Mouse (Mus musculus): ENCODE results near the gene Slc2a4. TPM values are rescaled to one million over a fixed set of nuclear protein-coding genes. Genes with fewer than 3 reads are reported as not detected.

Slc2a4 gene
- polyA plus RNA-seq, 1 experiment from 2014 or later = 39.1 TPM

- WGBS = 30% methylated on average over 4 of the region's 4 CpGs
- H3K27ac ChIP-seq (ENCODE audit: low read length) = peak overlapping the region; percentile 7; the same call in 1 of the 2 replicates
Observed at GRCm38 (mm10) chr11:69937385-69937784, 10.6 kb downstream of the Slc2a4 start.

GRCm38 (mm10) chr11:69936714-69937347 is 11.2 kb downstream of the Slc2a4 start:
- H3K4me2 ChIP-seq (ENCODE audit: low read depth, low read length) = peak overlapping the region; percentile 100
- 37% methylated on average over 9 of the region's 9 CpGs for WGBS
- H3K36me3 ChIP-seq (ENCODE audit: control insufficient read depth, insufficient read depth, low read length) = no peaks in the 10 kb centered on the region
- no peak overlapping the region for H3K4me3 ChIP-seq (replicated peaks; ENCODE audit: low read length)
- peaks cover 27% of the 10 kb centered on the region for H3K4me1 ChIP-seq (ENCODE audit: control insufficient read depth, insufficient read depth, low read length)
- no peaks in the 10 kb centered on the region for H3K9me3 ChIP-seq (replicated peaks; ENCODE audit: control insufficient read depth, low read length)
- no peaks in the 10 kb centered on the region; the same call in 1 of the 2 replicates for H3K27me3 ChIP-seq (ENCODE audit: control insufficient read depth, insufficient read depth, low read length)
- H3K27ac ChIP-seq (ENCODE audit: low read length) = no peak overlapping the region
- no peak for ATAC-seq (ENCODE audit: insufficient read depth, low FRiP score)
- no peak overlapping the region for H3K9ac ChIP-seq (ENCODE audit: low read length)

More at GRCm38 (mm10) chr11:69937385-69937784, 10.6 kb downstream of the Slc2a4 start:
- H3K4me1 ChIP-seq (ENCODE audit: control insufficient read depth, insufficient read depth, low read length) = peaks cover 27% of the 10 kb centered on the region
- H3K4me3 ChIP-seq (replicated peaks; ENCODE audit: low read length) = no peak overlapping the region
- 0 out of 2 replicates have a peak, but pooled peaks have one; percentile 4 for ATAC-seq (ENCODE audit: insufficient read depth, low FRiP score)
- H3K9me3 ChIP-seq (replicated peaks; ENCODE audit: control insufficient read depth, low read length) = no peaks in the 10 kb centered on the region
- no peaks in the 10 kb centered on the region; the same call in 1 of the 2 replicates for H3K27me3 ChIP-seq (ENCODE audit: control insufficient read depth, insufficient read depth, low read length)
- H3K4me2 ChIP-seq (ENCODE audit: low read depth, low read length) = no peak overlapping the region
- peak overlapping the region; percentile 3; the same call in 1 of the 2 replicates for H3K9ac ChIP-seq (ENCODE audit: low read length)
- H3K36me3 ChIP-seq (ENCODE audit: control insufficient read depth, insufficient read depth, low read length) = no peaks in the 10 kb centered on the region

- Histone ChIP-seq H3K9ac (ENCODE audit: low read length) (peak overlapping the region; percentile 72), H3K27ac (ENCODE audit: low read length) (no peak overlapping the region), H3K4me2 (ENCODE audit: low read depth, low read length) (peak overlapping the region; percentile 100), H3K36me3 (ENCODE audit: control insufficient read depth, insufficient read depth, low read length) (no peaks in the 10 kb centered on the region), H3K4me3 (replicated peaks; ENCODE audit: low read length) (peak overlapping the region; percentile 52), H3K9me3 (replicated peaks; ENCODE audit: control insufficient read depth, low read length) (no peaks in the 10 kb centered on the region), H3K27me3 (ENCODE audit: control insufficient read depth, insufficient read depth, low read length) (no peaks in the 10 kb centered on the region; the same call in 1 of the 2 replicates), H3K4me1 (ENCODE audit: control insufficient read depth, insufficient read depth, low read length) (peaks cover 27% of the 10 kb centered on the region)
- peak; percentile 12; the same call in 1 of the 2 replicates for ATAC-seq (ENCODE audit: insufficient read depth, low FRiP score)
- 1% methylated on average over 30 of the region's 30 CpGs for WGBS
Observed at GRCm38 (mm10) chr11:69936156-69936555, 11.8 kb downstream of the Slc2a4 start.

GRCm38 (mm10) chr11:69935137-69935879 is 12.7 kb downstream of the Slc2a4 start, which contains the start of gene Ybx2:
Ybx2 (plus strand) TSS chr11:69935796.
- 2% methylated on average over 54 of the region's 62 CpGs for WGBS
- peak within 1 kb of the TSS; percentile 72 for H3K9ac ChIP-seq (ENCODE audit: low read length)
- H3K27ac ChIP-seq (ENCODE audit: low read length) = no peak within 1 kb of the TSS
- H3K36me3 ChIP-seq (ENCODE audit: control insufficient read depth, insufficient read depth, low read length) = no peaks in the 10 kb centered on the region
- peak; percentile 88 for ATAC-seq (ENCODE audit: insufficient read depth, low FRiP score)
- no peaks in the 10 kb centered on the region for H3K9me3 ChIP-seq (replicated peaks; ENCODE audit: control insufficient read depth, low read length)
- peak within 1 kb of the TSS; percentile 100 for H3K4me2 ChIP-seq (ENCODE audit: low read depth, low read length)
- peaks cover 27% of the 10 kb centered on the region for H3K4me1 ChIP-seq (ENCODE audit: control insufficient read depth, insufficient read depth, low read length)
- H3K27me3 ChIP-seq (ENCODE audit: control insufficient read depth, insufficient read depth, low read length) = no peaks in the 10 kb centered on the region; the same call in 1 of the 2 replicates
- H3K4me3 ChIP-seq (replicated peaks; ENCODE audit: low read length) = peak within 1 kb of the TSS; percentile 52

GRCm38 (mm10) chr11:69934681-69935080 is 13.3 kb downstream of the Slc2a4 start:
- Histone ChIP-seq H3K36me3 (ENCODE audit: control insufficient read depth, insufficient read depth, low read length) (no peaks in the 10 kb centered on the region), H3K27ac (ENCODE audit: low read length) (no peak overlapping the region), H3K9me3 (replicated peaks; ENCODE audit: control insufficient read depth, low read length) (no peaks in the 10 kb centered on the region), H3K9ac (ENCODE audit: low read length) (no peak overlapping the region), H3K27me3 (ENCODE audit: control insufficient read depth, insufficient read depth, low read length) (no peaks in the 10 kb centered on the region; the same call in 1 of the 2 replicates), H3K4me1 (ENCODE audit: control insufficient read depth, insufficient read depth, low read length) (peaks cover 27% of the 10 kb centered on the region), H3K4me3 (replicated peaks; ENCODE audit: low read length) (no peak overlapping the region), H3K4me2 (ENCODE audit: low read depth, low read length) (peak overlapping the region; percentile 47)
- 12% methylated on average over 6 of the region's 6 CpGs for WGBS
- no peak for ATAC-seq (ENCODE audit: insufficient read depth, low FRiP score)

DNA sequence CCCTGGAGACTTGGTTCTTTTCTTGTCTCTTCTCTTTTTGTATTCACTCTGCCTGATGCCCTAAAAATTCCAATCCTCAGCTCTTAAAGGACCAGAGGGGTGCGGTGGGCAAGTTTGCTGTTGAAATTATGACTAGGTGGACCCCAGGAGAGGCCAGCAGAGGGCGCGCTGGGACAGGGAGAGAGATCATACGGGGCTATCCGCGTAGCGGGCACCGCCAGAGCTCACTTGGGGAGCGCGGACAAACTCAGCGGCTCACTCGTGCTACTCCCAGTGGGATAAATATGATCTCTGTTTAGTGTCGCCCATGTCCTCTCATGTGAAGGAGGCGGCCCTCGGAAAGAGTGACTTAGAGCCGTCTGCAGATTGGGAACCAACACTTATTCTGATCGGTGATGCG is 13.8 kb downstream of the Slc2a4 start:
- no peak overlapping the region for H3K27ac ChIP-seq (ENCODE audit: low read length)
- 1% methylated on average over 18 of the region's 18 CpGs for WGBS
- H3K36me3 ChIP-seq (ENCODE audit: control insufficient read depth, insufficient read depth, low read length) = no peaks in the 10 kb centered on the region
- peaks cover 27% of the 10 kb centered on the region for H3K4me1 ChIP-seq (ENCODE audit: control insufficient read depth, insufficient read depth, low read length)
- no peak overlapping the region for H3K9ac ChIP-seq (ENCODE audit: low read length)
- peak overlapping the region; percentile 20; the same call in 1 of the 2 replicates for H3K4me3 ChIP-seq (replicated peaks; ENCODE audit: low read length)
- H3K27me3 ChIP-seq (ENCODE audit: control insufficient read depth, insufficient read depth, low read length) = no peaks in the 10 kb centered on the region; the same call in 1 of the 2 replicates
- ATAC-seq (ENCODE audit: insufficient read depth, low FRiP score) = peak; percentile 46; the same call in 1 of the 2 replicates
- peak overlapping the region; percentile 47 for H3K4me2 ChIP-seq (ENCODE audit: low read depth, low read length)
- H3K9me3 ChIP-seq (replicated peaks; ENCODE audit: control insufficient read depth, low read length) = no peaks in the 10 kb centered on the region

DNA sequence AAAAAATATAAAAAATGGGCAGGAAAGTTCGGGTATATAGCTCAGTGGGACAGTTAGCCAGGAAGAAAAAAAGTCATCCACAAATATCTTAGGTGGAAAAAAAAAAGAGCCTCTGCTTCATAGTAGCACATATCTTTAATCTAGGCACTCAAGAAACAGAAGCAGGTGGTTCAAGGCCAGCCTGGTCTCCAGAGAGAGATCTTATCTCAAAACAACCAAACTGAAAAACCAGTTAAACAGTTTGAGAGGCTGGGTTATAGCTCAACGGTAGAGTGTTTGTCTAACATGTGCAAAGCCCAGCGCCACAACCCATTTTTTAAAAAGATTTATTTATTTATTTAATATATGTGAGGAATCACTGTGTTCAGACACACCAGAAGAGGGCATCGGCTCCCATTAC is 14.9 kb downstream of the Slc2a4 start:
- Histone ChIP-seq H3K27me3 (ENCODE audit: control insufficient read depth, insufficient read depth, low read length) (no peaks in the 10 kb centered on the region; the same call in 1 of the 2 replicates), H3K4me2 (ENCODE audit: low read depth, low read length) (no peak overlapping the region), H3K36me3 (ENCODE audit: control insufficient read depth, insufficient read depth, low read length) (no peaks in the 10 kb centered on the region), H3K4me3 (replicated peaks; ENCODE audit: low read length) (no peak overlapping the region), H3K9ac (ENCODE audit: low read length) (no peak overlapping the region), H3K4me1 (ENCODE audit: control insufficient read depth, insufficient read depth, low read length) (peaks cover 27% of the 10 kb centered on the region), H3K27ac (ENCODE audit: low read length) (no peak overlapping the region), H3K9me3 (replicated peaks; ENCODE audit: control insufficient read depth, low read length) (no peaks in the 10 kb centered on the region)
- WGBS = 61% methylated on average over 4 of the region's 4 CpGs
- no peak for ATAC-seq (ENCODE audit: insufficient read depth, low FRiP score)

DNA sequence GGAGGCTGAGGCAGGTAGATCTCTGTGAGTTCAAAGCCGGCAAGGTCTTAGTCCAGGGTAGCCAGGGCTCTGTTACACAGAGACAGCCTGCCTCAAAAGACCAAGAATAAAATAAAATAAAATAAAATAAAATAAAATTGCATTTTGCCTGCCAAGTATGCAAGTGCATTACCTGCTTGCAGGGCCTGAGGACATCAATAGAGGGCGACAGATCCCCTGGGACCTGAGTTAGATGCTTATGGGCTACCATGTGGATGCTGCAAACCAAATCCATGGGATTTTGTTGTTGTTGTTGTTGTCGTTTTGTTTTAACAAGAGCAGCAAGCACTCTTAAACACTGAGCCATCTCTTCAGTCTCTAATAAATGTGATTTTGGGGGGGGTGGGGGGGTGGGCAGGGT is 15.7 kb downstream of the Slc2a4 start:
- peaks cover 24% of the 10 kb centered on the region for H3K4me1 ChIP-seq (ENCODE audit: control insufficient read depth, insufficient read depth, low read length)
- WGBS = 46% methylated on average over 3 of the region's 3 CpGs
- H3K4me2 ChIP-seq (ENCODE audit: low read depth, low read length) = no peak overlapping the region
- no peak for ATAC-seq (ENCODE audit: insufficient read depth, low FRiP score)
- no peaks in the 10 kb centered on the region for H3K27me3 ChIP-seq (ENCODE audit: control insufficient read depth, insufficient read depth, low read length)
- no peaks in the 10 kb centered on the region for H3K9me3 ChIP-seq (replicated peaks; ENCODE audit: control insufficient read depth, low read length)
- H3K27ac ChIP-seq (ENCODE audit: low read length) = no peak overlapping the region
- no peak overlapping the region for H3K4me3 ChIP-seq (replicated peaks; ENCODE audit: low read length)
- no peak overlapping the region for H3K9ac ChIP-seq (ENCODE audit: low read length)
- H3K36me3 ChIP-seq (ENCODE audit: control insufficient read depth, insufficient read depth, low read length) = no peaks in the 10 kb centered on the region

DNA sequence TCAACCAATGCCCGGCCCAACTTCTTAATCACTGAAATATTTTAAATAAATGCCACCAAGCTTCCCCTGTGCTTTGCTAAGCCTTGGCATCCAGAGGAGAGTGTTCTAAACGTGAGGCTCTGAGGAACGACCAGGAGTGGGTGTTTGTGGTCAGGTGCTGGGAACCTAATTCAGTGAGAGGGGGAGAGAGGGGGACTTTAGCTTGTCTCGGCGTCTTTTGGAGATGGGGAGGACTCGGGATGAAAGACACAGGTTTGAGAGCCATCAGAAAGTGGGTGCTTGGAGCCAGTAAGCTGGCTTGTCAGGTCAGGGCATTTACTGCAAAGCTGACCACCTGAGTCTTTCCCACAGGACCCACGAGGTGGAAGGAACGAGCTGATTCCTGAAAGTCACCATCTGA is 16.2 kb downstream of the Slc2a4 start:
- H3K9me3 ChIP-seq (replicated peaks; ENCODE audit: control insufficient read depth, low read length) = no peaks in the 10 kb centered on the region
- no peaks in the 10 kb centered on the region for H3K27me3 ChIP-seq (ENCODE audit: control insufficient read depth, insufficient read depth, low read length)
- no peak for ATAC-seq (ENCODE audit: insufficient read depth, low FRiP score)
- H3K4me3 ChIP-seq (replicated peaks; ENCODE audit: low read length) = no peak overlapping the region
- no peak overlapping the region for H3K27ac ChIP-seq (ENCODE audit: low read length)
- 64% methylated on average over 8 of the region's 8 CpGs for WGBS
- H3K4me1 ChIP-seq (ENCODE audit: control insufficient read depth, insufficient read depth, low read length) = peaks cover 19% of the 10 kb centered on the region
- H3K4me2 ChIP-seq (ENCODE audit: low read depth, low read length) = no peak overlapping the region
- no peak overlapping the region for H3K9ac ChIP-seq (ENCODE audit: low read length)
- no peaks in the 10 kb centered on the region for H3K36me3 ChIP-seq (ENCODE audit: control insufficient read depth, insufficient read depth, low read length)
